Mouse (Mus musculus): ENCODE data around the gene Slc7a15. TPM values are rescaled to one million over a fixed set of nuclear protein-coding genes. Genes with fewer than 3 reads are reported as not detected.
A peak's percentile ranks its signal among the peaks of the same experiment; 100 is the strongest.

Gene Slc7a15
- polyA plus RNA-seq, 1 experiment: not detected

GRCm38 (mm10) chr12:8534915-8535314, 64.0 kb downstream of the Slc7a15 start:
- Histone ChIP-seq H3K36me3 (replicated peaks; ENCODE audit: low read length) (no peaks in the 10 kb centered on the region), H3K4me1 (peaks cover 17% of the 10 kb centered on the region), H3K9me3 (peaks cover 5% of the 10 kb centered on the region), H3K4me3 (replicated peaks) (no peak overlapping the region), H3K27me3 (replicated peaks) (peaks cover 12% of the 10 kb centered on the region)
- TF ChIP-seq GATA1 (IDR thresholded peaks at IDR 0.05; ENCODE audit: borderline replicate concordance, low read length): no peak
- no peak for TF ChIP-seq FLI1 (IDR thresholded peaks at IDR 0.05; ENCODE audit: low read length)

DNA sequence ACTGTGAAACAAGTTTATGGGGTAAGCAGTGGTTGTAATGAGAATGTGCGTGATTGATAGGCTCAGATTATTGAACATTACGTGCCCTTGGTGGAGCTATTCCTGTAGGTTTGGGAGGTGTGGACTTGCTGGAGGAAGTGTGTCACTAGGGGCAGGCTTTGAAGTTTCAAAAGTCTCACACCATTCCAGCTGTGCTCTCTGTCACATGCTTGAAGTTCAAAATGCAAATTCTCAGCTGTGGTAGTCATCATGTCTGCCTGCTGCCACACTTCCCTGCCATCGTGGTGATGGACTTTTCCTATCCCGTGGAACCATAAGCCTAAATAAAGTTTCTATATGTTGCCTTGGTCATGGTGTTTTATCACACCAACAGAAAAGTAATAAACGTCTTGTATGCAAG, 71.1 kb downstream of the Slc7a15 start:
- H3K27me3 ChIP-seq (replicated peaks): no peaks in the 10 kb centered on the region
- no peak overlapping the region for H3K4me3 ChIP-seq (replicated peaks)
- peaks cover 25% of the 10 kb centered on the region for H3K4me1 ChIP-seq
- peaks cover 6% of the 10 kb centered on the region for H3K36me3 ChIP-seq (replicated peaks; ENCODE audit: low read length)
- H3K9me3 ChIP-seq: peaks cover 5% of the 10 kb centered on the region
- TF ChIP-seq GATA1 (IDR thresholded peaks at IDR 0.05; ENCODE audit: borderline replicate concordance, low read length) (no peak), FLI1 (IDR thresholded peaks at IDR 0.05; ENCODE audit: low read length) (no peak)

GRCm38 (mm10) chr12:8527175-8527574, 71.7 kb downstream of the Slc7a15 start:
- peaks cover under 1% of the 10 kb centered on the region for H3K9me3 ChIP-seq
- H3K27me3 ChIP-seq (replicated peaks): no peaks in the 10 kb centered on the region
- peaks cover 31% of the 10 kb centered on the region for H3K4me1 ChIP-seq
- peaks cover 6% of the 10 kb centered on the region for H3K36me3 ChIP-seq (replicated peaks; ENCODE audit: low read length)
- no peak overlapping the region for H3K4me3 ChIP-seq (replicated peaks)
- TF ChIP-seq FLI1 (IDR thresholded peaks at IDR 0.05; ENCODE audit: low read length) (no peak), GATA1 (IDR thresholded peaks at IDR 0.05; ENCODE audit: borderline replicate concordance, low read length) (no peak)

DNA sequence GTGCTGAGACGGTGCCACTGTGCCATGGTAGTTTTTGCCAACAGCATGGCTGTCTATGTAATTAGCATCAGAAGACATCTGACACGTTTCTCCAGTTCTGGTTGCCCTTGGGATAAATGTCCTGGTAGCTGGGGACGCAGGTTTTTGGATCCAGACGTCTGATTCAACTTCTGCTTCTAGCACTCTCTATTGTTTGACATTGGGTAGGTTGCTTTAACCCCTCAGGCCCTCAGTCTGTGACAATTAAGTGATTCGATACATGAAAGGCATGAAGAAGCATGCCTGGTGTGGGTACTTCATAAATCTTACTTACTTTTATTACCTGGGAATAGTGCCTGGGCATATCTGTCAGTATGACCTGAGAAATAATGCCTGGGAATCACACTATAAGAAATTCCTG, 74.8 kb downstream of the Slc7a15 start:
- H3K4me1 ChIP-seq: peaks cover 62% of the 10 kb centered on the region
- H3K36me3 ChIP-seq (replicated peaks; ENCODE audit: low read length): peaks cover 6% of the 10 kb centered on the region
- H3K27me3 ChIP-seq (replicated peaks): no peaks in the 10 kb centered on the region
- no peaks in the 10 kb centered on the region for H3K9me3 ChIP-seq
- no peak overlapping the region for H3K4me3 ChIP-seq (replicated peaks)
- TF ChIP-seq FLI1 (IDR thresholded peaks at IDR 0.05; ENCODE audit: low read length) (no peak), GATA1 (IDR thresholded peaks at IDR 0.05; ENCODE audit: borderline replicate concordance, low read length) (no peak)

DNA sequence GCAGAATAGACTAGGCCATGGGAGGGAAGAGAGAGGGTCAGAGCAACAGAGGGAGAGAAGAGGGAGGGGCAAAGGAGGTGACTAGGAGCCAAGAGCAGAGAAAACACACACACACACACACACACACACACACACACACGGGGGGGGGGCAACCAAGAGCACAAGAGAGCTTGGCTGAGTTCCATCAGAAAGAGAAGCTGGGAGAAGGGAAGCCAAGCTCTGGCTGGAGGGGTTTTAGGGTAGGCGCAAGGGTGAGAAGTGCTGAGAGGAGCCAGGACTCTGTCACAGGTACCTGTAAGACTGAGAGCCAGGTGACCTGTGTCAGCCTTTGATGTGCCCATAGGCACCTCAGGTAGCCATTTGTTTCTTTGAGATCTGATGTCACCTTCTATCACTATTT, 76.2 kb downstream of the Slc7a15 start:
- Histone ChIP-seq H3K27me3 (replicated peaks) (no peaks in the 10 kb centered on the region), H3K4me1 (peaks cover 70% of the 10 kb centered on the region), H3K4me3 (replicated peaks) (no peak overlapping the region), H3K36me3 (replicated peaks; ENCODE audit: low read length) (peaks cover 6% of the 10 kb centered on the region), H3K9me3 (no peaks in the 10 kb centered on the region)
- TF ChIP-seq GATA1 (IDR thresholded peaks at IDR 0.05; ENCODE audit: borderline replicate concordance, low read length): no peak
- TF ChIP-seq FLI1 (IDR thresholded peaks at IDR 0.05; ENCODE audit: low read length): no peak

DNA sequence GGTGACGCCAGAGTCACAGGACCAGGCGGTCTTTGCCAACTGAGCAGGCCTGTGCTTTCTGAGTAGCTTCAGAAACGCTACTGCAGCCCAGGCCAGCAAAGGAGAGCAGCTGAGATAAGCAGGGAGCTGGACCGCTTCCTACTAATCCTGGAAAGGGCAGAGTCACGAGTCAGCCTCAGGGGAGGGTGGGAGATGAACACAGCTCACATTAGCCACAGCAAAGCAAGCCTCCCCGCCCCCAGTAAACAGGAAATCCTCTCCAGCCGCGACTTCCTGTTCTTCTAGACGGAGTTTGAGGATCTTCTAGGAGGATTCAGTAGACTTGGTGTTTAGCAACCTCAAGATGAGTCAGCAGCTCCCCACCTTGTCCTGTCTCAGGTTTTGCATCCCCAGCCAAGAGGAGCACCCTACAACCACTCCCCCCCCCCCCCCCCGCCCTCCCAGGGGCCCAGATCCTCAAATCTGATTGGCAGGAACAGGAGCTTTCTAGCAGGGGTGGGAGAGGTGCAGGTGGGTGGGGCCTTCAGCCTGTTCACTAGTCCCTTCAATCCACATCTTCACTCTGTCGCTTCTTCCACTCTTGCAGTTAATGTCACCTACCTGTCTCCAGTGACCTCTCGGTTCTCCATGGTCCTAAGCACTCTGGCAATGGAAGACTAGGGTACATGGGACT, 77.4 kb downstream of the Slc7a15 start:
- peaks cover 6% of the 10 kb centered on the region for H3K36me3 ChIP-seq (replicated peaks; ENCODE audit: low read length)
- peaks cover 72% of the 10 kb centered on the region for H3K4me1 ChIP-seq
- peak overlapping the region; percentile 76 for H3K4me3 ChIP-seq (replicated peaks)
- H3K9me3 ChIP-seq: no peaks in the 10 kb centered on the region
- H3K27me3 ChIP-seq (replicated peaks): no peaks in the 10 kb centered on the region
- TF ChIP-seq GATA1 (IDR thresholded peaks at IDR 0.05; ENCODE audit: borderline replicate concordance, low read length) (peak; percentile 93), FLI1 (IDR thresholded peaks at IDR 0.05; ENCODE audit: low read length) (peak; percentile 95)

DNA sequence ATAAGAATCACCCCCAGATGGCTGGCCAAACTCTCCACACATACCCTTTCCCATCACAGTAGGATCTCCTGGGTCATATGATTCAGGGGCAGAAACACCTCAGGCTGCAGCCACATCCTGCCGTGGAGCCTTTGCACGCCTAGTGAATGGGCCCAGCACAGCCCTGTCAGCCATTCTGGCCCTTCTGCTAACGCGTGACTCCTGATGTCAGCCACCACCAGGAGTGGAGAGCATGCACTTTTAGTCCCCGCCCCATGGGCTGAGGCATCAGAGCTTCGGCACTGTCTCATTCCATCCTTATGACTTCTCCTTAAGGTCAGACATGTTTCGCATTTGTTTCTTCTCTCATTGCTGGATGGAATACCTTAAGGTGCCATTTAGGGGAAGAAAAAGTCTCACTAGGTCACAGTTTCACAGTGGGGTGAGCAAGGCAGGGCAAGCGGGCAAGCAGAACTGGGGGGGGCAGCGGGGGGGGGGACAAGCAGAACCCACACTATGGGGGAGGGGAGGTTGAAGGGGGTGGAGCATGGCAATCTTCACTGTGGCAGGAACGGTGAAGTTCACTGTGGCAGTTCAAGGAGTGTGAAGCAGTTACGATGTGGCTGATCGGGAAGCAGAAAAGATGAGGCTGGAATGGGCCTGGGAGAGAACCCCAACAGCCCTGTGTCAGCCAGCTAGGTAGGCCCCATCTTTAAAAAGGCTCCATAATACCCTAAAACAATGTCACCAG, 79.3 kb downstream of the Slc7a15 start:
- Histone ChIP-seq H3K27me3 (replicated peaks) (no peaks in the 10 kb centered on the region), H3K9me3 (no peaks in the 10 kb centered on the region), H3K4me3 (replicated peaks) (peak overlapping the region; percentile 54), H3K4me1 (peaks cover 63% of the 10 kb centered on the region), H3K36me3 (replicated peaks; ENCODE audit: low read length) (peaks cover 8% of the 10 kb centered on the region)
- TF ChIP-seq GATA1 (IDR thresholded peaks at IDR 0.05; ENCODE audit: borderline replicate concordance, low read length): no peak
- TF ChIP-seq FLI1 (IDR thresholded peaks at IDR 0.05; ENCODE audit: low read length): no peak

- Histone ChIP-seq H3K4me1 (peaks cover 46% of the 10 kb centered on the region), H3K4me3 (replicated peaks) (peak overlapping the region; percentile 79), H3K27me3 (replicated peaks) (no peaks in the 10 kb centered on the region), H3K9me3 (no peaks in the 10 kb centered on the region), H3K36me3 (replicated peaks; ENCODE audit: low read length) (peaks cover 9% of the 10 kb centered on the region)
- TF ChIP-seq FLI1 (IDR thresholded peaks at IDR 0.05; ENCODE audit: low read length) (no peak), GATA1 (IDR thresholded peaks at IDR 0.05; ENCODE audit: borderline replicate concordance, low read length) (no peak)
Observed at GRCm38 (mm10) chr12:8511037-8511882, 87.6 kb downstream of the Slc7a15 start.

- Histone ChIP-seq H3K36me3 (replicated peaks; ENCODE audit: low read length) (peaks cover 6% of the 10 kb centered on the region), H3K9me3 (no peaks in the 10 kb centered on the region), H3K27me3 (replicated peaks) (no peaks in the 10 kb centered on the region), H3K4me1 (peaks cover 46% of the 10 kb centered on the region), H3K4me3 (replicated peaks) (no peak overlapping the region)
- no peak for TF ChIP-seq FLI1 (IDR thresholded peaks at IDR 0.05; ENCODE audit: low read length)
- TF ChIP-seq GATA1 (IDR thresholded peaks at IDR 0.05; ENCODE audit: borderline replicate concordance, low read length): no peak
Observed at GRCm38 (mm10) chr12:8510317-8510988, 88.4 kb downstream of the Slc7a15 start.

Data from megakaryocyte, embryonic 14.5 days (primary cell).